Mouse (Mus musculus): ENCODE measurements around the gene Aif1. TPM values are rescaled to one million over a fixed set of nuclear protein-coding genes. Genes with fewer than 3 reads are reported as not detected.

The Aif1 gene
- polyA plus RNA-seq, 1 experiment from 2014 or later: 16.5 TPM

GRCm38 (mm10) chr17:35210593-35210992, 34.7 kb upstream of the Aif1 start:
- DNase-seq (ENCODE audit: low spot score): no peak

GRCm38 (mm10) chr17:35209785-35210535, 34.1 kb upstream of the Aif1 start:
- ATAC-seq (ENCODE audit: low read depth) (no peak), DNase-seq (ENCODE audit: low spot score) (no peak)
- H3K27ac ChIP-seq (replicated peaks; ENCODE audit: low read depth, low read length): no peak overlapping the region
- no peaks in the 10 kb centered on the region for H3K36me3 ChIP-seq (ENCODE audit: control insufficient read depth, insufficient read depth, low read length)
- WGBS: 75% methylated on average over 12 of the region's 12 CpGs
- H3K9me3 ChIP-seq (ENCODE audit: control insufficient read depth, low read length): no peaks in the 10 kb centered on the region
- no peak overlapping the region for H3K4me2 ChIP-seq (ENCODE audit: low read depth, low read length)
- H3K4me3 ChIP-seq (ENCODE audit: low read depth, low read length): no peak overlapping the region
- H3K9ac ChIP-seq (ENCODE audit: low read depth, low read length): no peak overlapping the region
- H3K4me1 ChIP-seq (ENCODE audit: control insufficient read depth, insufficient read depth, low read length): no peaks in the 10 kb centered on the region
- 0 out of 2 replicates have a peak, but pooled peaks cover 4% of the 10 kb centered on the region for H3K27me3 ChIP-seq (replicated peaks; ENCODE audit: control insufficient read depth, insufficient read depth, low read length)

More at GRCm38 (mm10) chr17:35210593-35210992, 34.7 kb upstream of the Aif1 start:
- Histone ChIP-seq H3K4me2 (ENCODE audit: low read depth, low read length) (no peak overlapping the region), H3K27ac (replicated peaks; ENCODE audit: low read depth, low read length) (no peak overlapping the region), H3K27me3 (replicated peaks; ENCODE audit: control insufficient read depth, insufficient read depth, low read length) (no peaks in the 10 kb centered on the region), H3K9ac (ENCODE audit: low read depth, low read length) (no peak overlapping the region), H3K36me3 (ENCODE audit: control insufficient read depth, insufficient read depth, low read length) (no peaks in the 10 kb centered on the region), H3K4me1 (ENCODE audit: control insufficient read depth, insufficient read depth, low read length) (no peaks in the 10 kb centered on the region), H3K4me3 (ENCODE audit: low read depth, low read length) (no peak overlapping the region), H3K9me3 (ENCODE audit: control insufficient read depth, low read length) (no peaks in the 10 kb centered on the region)
- ATAC-seq (ENCODE audit: low read depth): no peak
- 59% methylated on average over 3 of the region's 3 CpGs for WGBS

GRCm38 (mm10) chr17:35205380-35205769, 29.5 kb upstream of the Aif1 start:
- Histone ChIP-seq H3K27ac (replicated peaks; ENCODE audit: low read depth, low read length) (no peak overlapping the region), H3K9ac (ENCODE audit: low read depth, low read length) (no peak overlapping the region), H3K4me2 (ENCODE audit: low read depth, low read length) (no peak overlapping the region), H3K9me3 (ENCODE audit: control insufficient read depth, low read length) (no peaks in the 10 kb centered on the region), H3K4me1 (ENCODE audit: control insufficient read depth, insufficient read depth, low read length) (no peaks in the 10 kb centered on the region), H3K36me3 (ENCODE audit: control insufficient read depth, insufficient read depth, low read length) (no peaks in the 10 kb centered on the region), H3K4me3 (ENCODE audit: low read depth, low read length) (no peak overlapping the region), H3K27me3 (replicated peaks; ENCODE audit: control insufficient read depth, insufficient read depth, low read length) (peaks cover 22% of the 10 kb centered on the region)
- DNase-seq (ENCODE audit: low spot score) (no peak), ATAC-seq (ENCODE audit: low read depth) (no peak)
- 52% methylated on average over 10 of the region's 10 CpGs for WGBS

DNA sequence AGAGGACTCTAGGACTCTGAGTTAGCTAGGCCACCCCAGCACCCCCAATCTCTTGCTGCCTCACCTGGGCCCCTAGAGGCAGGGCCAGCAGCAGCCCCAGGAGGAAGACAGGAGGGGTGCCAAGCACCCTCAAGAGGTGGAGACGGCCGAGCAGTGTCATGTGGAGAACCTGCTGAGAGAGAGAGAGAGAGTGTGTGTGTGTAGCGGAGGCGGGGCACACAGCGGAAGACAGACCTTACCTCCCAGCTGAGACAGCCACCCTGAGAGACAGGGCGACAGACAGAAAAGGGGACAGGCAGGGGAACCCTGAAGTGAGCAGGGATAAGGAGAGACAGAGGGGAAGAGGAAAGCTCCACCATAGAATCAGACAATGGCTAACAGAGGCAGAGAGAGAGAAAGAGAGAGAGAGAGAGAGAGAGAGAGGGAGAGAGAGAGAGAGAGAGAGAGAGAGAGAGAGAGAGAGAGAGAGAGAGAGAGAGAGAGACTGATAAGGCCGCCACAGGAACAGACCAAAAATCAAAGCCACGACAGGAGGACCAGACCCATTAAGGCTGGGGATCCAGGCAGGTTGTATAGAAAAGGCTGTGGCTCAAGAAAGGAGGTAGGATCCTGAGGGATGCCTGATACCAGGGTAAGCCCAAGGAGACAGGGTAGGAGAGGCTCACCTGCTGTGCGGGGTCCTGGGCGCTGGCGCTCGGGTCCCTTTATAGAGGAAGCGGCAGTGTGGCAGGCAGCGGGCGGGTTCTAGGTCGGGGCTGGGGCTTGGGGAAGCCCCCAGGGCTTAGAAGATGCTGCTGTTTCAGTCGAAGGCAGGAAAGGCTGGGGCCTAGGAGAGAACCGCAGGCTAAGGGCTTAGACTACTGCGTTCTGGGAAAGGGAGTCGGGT, 28.9 kb upstream of the Aif1 start, which contains the start of gene Lta:
TSS of gene Lta (minus strand) at position 858 of the 886 bp plus-strand sequence.
- WGBS: 18% methylated on average over 15 of the region's 20 CpGs
- H3K4me3 ChIP-seq (ENCODE audit: low read depth, low read length): no peak within 1 kb of the TSS
- DNase-seq (ENCODE audit: low spot score): no peak
- no peak for ATAC-seq (ENCODE audit: low read depth)
- no peaks in the 10 kb centered on the region for H3K36me3 ChIP-seq (ENCODE audit: control insufficient read depth, insufficient read depth, low read length)
- H3K9me3 ChIP-seq (ENCODE audit: control insufficient read depth, low read length): no peaks in the 10 kb centered on the region
- no peak within 1 kb of the TSS; the same call in 1 of the 2 replicates for H3K9ac ChIP-seq (ENCODE audit: low read depth, low read length)
- H3K27me3 ChIP-seq (replicated peaks; ENCODE audit: control insufficient read depth, insufficient read depth, low read length): peaks cover 22% of the 10 kb centered on the region
- no peak within 1 kb of the TSS for H3K27ac ChIP-seq (replicated peaks; ENCODE audit: low read depth, low read length)
- no peaks in the 10 kb centered on the region for H3K4me1 ChIP-seq (ENCODE audit: control insufficient read depth, insufficient read depth, low read length)
- H3K4me2 ChIP-seq (ENCODE audit: low read depth, low read length): no peak within 1 kb of the TSS

- Histone ChIP-seq H3K36me3 (ENCODE audit: control insufficient read depth, insufficient read depth, low read length) (no peaks in the 10 kb centered on the region), H3K27ac (replicated peaks; ENCODE audit: low read depth, low read length) (no peak overlapping the region), H3K9me3 (ENCODE audit: control insufficient read depth, low read length) (no peaks in the 10 kb centered on the region), H3K4me3 (ENCODE audit: low read depth, low read length) (no peak overlapping the region), H3K4me2 (ENCODE audit: low read depth, low read length) (no peak overlapping the region), H3K4me1 (ENCODE audit: control insufficient read depth, insufficient read depth, low read length) (no peaks in the 10 kb centered on the region), H3K27me3 (replicated peaks; ENCODE audit: control insufficient read depth, insufficient read depth, low read length) (peaks cover 28% of the 10 kb centered on the region), H3K9ac (ENCODE audit: low read depth, low read length) (no peak overlapping the region)
- ATAC-seq (ENCODE audit: low read depth): no peak
- DNase-seq (ENCODE audit: low spot score): no peak
- WGBS: 70% methylated on average over 4 of the region's 4 CpGs
Measured at GRCm38 (mm10) chr17:35202442-35202841, 26.6 kb upstream of the Aif1 start.

GRCm38 (mm10) chr17:35201787-35202186, 25.9 kb upstream of the Aif1 start, which contains the start of gene Tnf:
Gene Tnf (minus strand): TSS chr17:35202007.
- H3K4me2 ChIP-seq (ENCODE audit: low read depth, low read length): no peak within 1 kb of the TSS; the same call in 1 of the 2 replicates
- ATAC-seq (ENCODE audit: low read depth): no peak
- no peaks in the 10 kb centered on the region for H3K9me3 ChIP-seq (ENCODE audit: control insufficient read depth, low read length)
- WGBS: 34% methylated on average over 13 of the region's 13 CpGs
- 0 out of 2 replicates have a peak within 1 kb of the TSS, but pooled peaks have one; percentile 1 for H3K4me3 ChIP-seq (ENCODE audit: low read depth, low read length)
- no peak for DNase-seq (ENCODE audit: low spot score)
- H3K9ac ChIP-seq (ENCODE audit: low read depth, low read length): no peak within 1 kb of the TSS
- H3K27me3 ChIP-seq (replicated peaks; ENCODE audit: control insufficient read depth, insufficient read depth, low read length): peaks cover 32% of the 10 kb centered on the region
- H3K36me3 ChIP-seq (ENCODE audit: control insufficient read depth, insufficient read depth, low read length): no peaks in the 10 kb centered on the region
- no peak within 1 kb of the TSS for H3K27ac ChIP-seq (replicated peaks; ENCODE audit: low read depth, low read length)
- no peaks in the 10 kb centered on the region for H3K4me1 ChIP-seq (ENCODE audit: control insufficient read depth, insufficient read depth, low read length)

GRCm38 (mm10) chr17:35201128-35201527, 25.3 kb upstream of the Aif1 start:
- Histone ChIP-seq H3K9ac (ENCODE audit: low read depth, low read length) (no peak overlapping the region), H3K27me3 (replicated peaks; ENCODE audit: control insufficient read depth, insufficient read depth, low read length) (peaks cover 38% of the 10 kb centered on the region), H3K36me3 (ENCODE audit: control insufficient read depth, insufficient read depth, low read length) (no peaks in the 10 kb centered on the region), H3K9me3 (ENCODE audit: control insufficient read depth, low read length) (no peaks in the 10 kb centered on the region), H3K4me3 (ENCODE audit: low read depth, low read length) (0 out of 2 replicates have a peak overlapping the region, but pooled peaks have one; percentile 1), H3K4me1 (ENCODE audit: control insufficient read depth, insufficient read depth, low read length) (peaks cover 1% of the 10 kb centered on the region; the same call in 1 of the 2 replicates), H3K4me2 (ENCODE audit: low read depth, low read length) (no peak overlapping the region), H3K27ac (replicated peaks; ENCODE audit: low read depth, low read length) (no peak overlapping the region)
- DNase-seq (ENCODE audit: low spot score) (no peak), ATAC-seq (ENCODE audit: low read depth) (no peak)
- 83% methylated on average over 11 of the region's 11 CpGs for WGBS

DNA sequence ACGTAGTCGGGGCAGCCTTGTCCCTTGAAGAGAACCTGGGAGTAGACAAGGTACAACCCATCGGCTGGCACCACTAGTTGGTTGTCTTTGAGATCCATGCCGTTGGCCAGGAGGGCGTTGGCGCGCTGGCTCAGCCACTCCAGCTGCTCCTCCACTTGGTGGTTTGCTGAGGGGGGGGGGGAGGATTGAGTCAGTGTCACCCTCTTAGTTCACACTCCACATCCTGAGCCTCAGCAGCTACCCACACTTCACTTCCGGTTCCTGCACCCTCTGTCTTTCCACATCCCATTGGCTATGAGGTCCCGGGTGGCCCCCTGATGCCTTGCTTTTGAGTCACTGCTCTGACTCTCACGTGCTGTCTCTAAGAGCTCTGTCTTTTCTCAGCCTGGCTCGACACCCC, 24.5 kb upstream of the Aif1 start:
- no peaks in the 10 kb centered on the region for H3K9me3 ChIP-seq (ENCODE audit: control insufficient read depth, low read length)
- peaks cover 8% of the 10 kb centered on the region; the same call in 1 of the 2 replicates for H3K4me1 ChIP-seq (ENCODE audit: control insufficient read depth, insufficient read depth, low read length)
- no peak overlapping the region for H3K27ac ChIP-seq (replicated peaks; ENCODE audit: low read depth, low read length)
- no peak overlapping the region for H3K9ac ChIP-seq (ENCODE audit: low read depth, low read length)
- no peak overlapping the region for H3K4me3 ChIP-seq (ENCODE audit: low read depth, low read length)
- no peak for ATAC-seq (ENCODE audit: low read depth)
- no peak for DNase-seq (ENCODE audit: low spot score)
- H3K4me2 ChIP-seq (ENCODE audit: low read depth, low read length): no peak overlapping the region
- H3K36me3 ChIP-seq (ENCODE audit: control insufficient read depth, insufficient read depth, low read length): no peaks in the 10 kb centered on the region
- peaks cover 46% of the 10 kb centered on the region for H3K27me3 ChIP-seq (replicated peaks; ENCODE audit: control insufficient read depth, insufficient read depth, low read length)
- WGBS: 79% methylated on average over 9 of the region's 11 CpGs
